Mouse (Mus musculus) kidney, adult 2 months (tissue): ENCODE data around the gene Npr3.

ENCODE experiments used
- CTCF ChIP-seq: fragments of 200-500 bp; conservative IDR thresholded peaks from 2 replicates; pipeline ENCODE4 v1.5.1; 2011; ENCODE audit warnings: low read depth, mild to moderate bottlenecking, control low read depth, low read length, moderate library complexity, mixed read lengths; ENCODE audit not compliant: insufficient read depth, insufficient read length
- POLR2A ChIP-seq: fragments of 200-500 bp; IDR thresholded peaks from one replicate; pipeline ENCODE4 v1.6.1; 2011; ENCODE audit warnings: low read depth, low read length, control low read depth

DNA sequence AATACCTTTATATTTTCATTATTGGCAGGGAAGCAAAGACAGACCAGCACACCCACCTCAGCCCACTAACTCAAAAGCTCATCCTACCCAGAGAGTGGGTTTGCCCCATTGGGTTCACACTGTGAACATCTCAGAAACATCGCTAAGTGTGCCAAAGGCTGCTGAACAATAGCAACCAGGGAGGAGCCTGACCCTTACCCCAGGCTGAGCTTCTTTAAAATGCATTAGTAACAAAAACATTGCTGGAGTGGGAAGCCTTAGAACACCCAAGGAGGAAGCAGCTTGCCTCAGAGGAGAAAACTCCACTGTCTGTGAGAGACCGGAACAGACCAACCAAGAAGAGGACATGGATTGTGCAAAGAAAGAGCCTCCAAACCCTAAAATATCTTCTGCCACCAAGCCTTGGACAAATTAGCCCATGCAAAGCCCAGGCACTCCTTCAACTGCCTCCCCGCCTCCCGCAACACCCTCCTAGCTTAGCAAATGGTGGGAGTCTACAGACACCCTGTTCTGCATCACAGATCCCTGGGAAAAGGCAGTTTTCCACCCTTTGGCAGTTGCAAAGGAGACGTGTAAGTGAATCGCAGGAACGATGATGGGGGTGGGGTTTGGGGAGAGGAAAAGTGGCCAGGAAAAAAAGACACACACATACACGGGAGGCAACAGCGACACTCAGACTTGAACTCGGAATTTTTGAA lies 24.4 kb downstream of the Npr3 start:
- TF ChIP-seq CTCF (no peak), POLR2A (no peak)
